Mouse (Mus musculus) CH12.LX (cell line): ENCODE measurements around the gene Apobec4. TPM values are rescaled to one million over a fixed set of nuclear protein-coding genes. Genes with fewer than 3 reads are reported as not detected.

Experiments
- DNase-seq: peaks from one replicate; pipeline ENCODE4 v3.0.0-alpha.2; 2013; ENCODE audit errors: extremely low read depth
- H3K27ac ChIP-seq: 2 replicates; pipeline ENCODE4 v1.5.1; 2012; ENCODE audit warnings: low read depth, mild to moderate bottlenecking, control low read depth, moderate library complexity; ENCODE audit not compliant: insufficient read depth
- H3K27me3 ChIP-seq: replicated peaks from 2 replicates; pipeline ENCODE3; 2012; ENCODE audit warnings: inconsistent platforms
- H3K36me3 ChIP-seq, 2 experiments: replicated peaks in 1 of 2; 2 replicates each; pipeline versions ENCODE3 to v1.6.1; 2012; ENCODE audit warnings: inconsistent platforms in 1 of 2, low read length in 1 of 2, mild to moderate bottlenecking in 1 of 2, mixed read lengths in 1 of 2, moderate library complexity in 1 of 2; ENCODE audit not compliant: control insufficient read depth in 1 of 2, insufficient read depth in 1 of 2
- H3K4me1 ChIP-seq, 2 experiments: 2 replicates each; pipeline ENCODE4 v1.6.1; 2012; ENCODE audit warnings: inconsistent platforms in 1 of 2, moderate library complexity in 1 of 2; ENCODE audit not compliant: insufficient read depth in 2 of 2, control insufficient read depth in 1 of 2
- H3K4me2 ChIP-seq: 2 replicates; pipeline ENCODE4 v1.6.1; 2012; ENCODE audit warnings: low read depth, mild to moderate bottlenecking, control low read depth; ENCODE audit not compliant: poor library complexity, insufficient read depth, severe bottlenecking
- H3K4me3 ChIP-seq, 3 experiments: fragments of 150-350 bp in 1 of 3; sonication (generic) in 1 of 3; replicated peaks in 1 of 3; 2 replicates each; pipeline versions ENCODE3 to v1.5.1; 2011 to 2012; ENCODE audit warnings: low read depth in 2 of 3, low read length in 2 of 3, mild to moderate bottlenecking in 2 of 3, moderate library complexity in 2 of 3, control low read depth in 1 of 3, improper control_type of control experiment in 1 of 3, inconsistent platforms in 1 of 3, mixed read lengths in 1 of 3; ENCODE audit not compliant: poor library complexity in 1 of 3
- H3K79me2 ChIP-seq: replicated peaks from 2 replicates; pipeline ENCODE4 v1.6.1; 2012; ENCODE audit warnings: mild to moderate bottlenecking, moderate library complexity; ENCODE audit not compliant: control insufficient read depth, poor library complexity, insufficient read depth, severe bottlenecking; ENCODE audit errors: extremely low read depth
- H3K9ac ChIP-seq: 2 replicates; pipeline ENCODE4 v1.6.1; 2012; ENCODE audit warnings: low read depth, mild to moderate bottlenecking, control low read depth, moderate library complexity; ENCODE audit not compliant: insufficient read depth
- H3K9me3 ChIP-seq: replicated peaks from 2 replicates; pipeline ENCODE3; 2012; ENCODE audit warnings: low read length, inconsistent platforms, mixed read lengths
- BHLHE40 ChIP-seq: IDR thresholded peaks from 2 replicates; pipeline ENCODE4 v1.6.1; 2011; ENCODE audit warnings: mild to moderate bottlenecking, low read depth, low read length, improper control_type of control experiment
- CTCF ChIP-seq, 2 experiments: IDR thresholded peaks in 1 of 2; conservative IDR thresholded peaks in 1 of 2; 2 replicates each; pipeline ENCODE4 v1.5.1; 2011 to 2012; ENCODE audit warnings: low read depth in 2 of 2, low read length in 2 of 2, improper control_type of control experiment in 1 of 2, inconsistent platforms in 1 of 2, mild to moderate bottlenecking in 1 of 2, moderate library complexity in 1 of 2
- E2F4 ChIP-seq: IDR thresholded peaks from 2 replicates; pipeline ENCODE4 v1.6.1; 2011; ENCODE audit warnings: low read depth, low read length, improper control_type of control experiment; ENCODE audit not compliant: insufficient replicate concordance
- EP300 ChIP-seq: IDR thresholded peaks from 2 replicates; pipeline ENCODE4 v1.6.1; 2011; ENCODE audit warnings: low read length, improper control_type of control experiment
- ETS1 ChIP-seq: conservative IDR thresholded peaks from 2 replicates; pipeline ENCODE4 v1.6.1; 2012; ENCODE audit warnings: low read depth, mild to moderate bottlenecking, inconsistent platforms, low read length, improper control_type of control experiment, moderate library complexity
- HCFC1 ChIP-seq: IDR thresholded peaks from 2 replicates; pipeline ENCODE4 v1.6.1; 2012; ENCODE audit warnings: low read depth, mild to moderate bottlenecking, inconsistent platforms, low read length, improper control_type of control experiment
- IRF4 ChIP-seq: IDR thresholded peaks from 2 replicates; pipeline ENCODE4 v1.6.1; 2014; ENCODE audit warnings: low read depth, mild to moderate bottlenecking, inconsistent platforms, low read length, improper control_type of control experiment
- JUN ChIP-seq: IDR thresholded peaks from 2 replicates; pipeline ENCODE4 v1.6.1; 2011; ENCODE audit warnings: low read depth, mild to moderate bottlenecking, low read length, improper control_type of control experiment, moderate library complexity; ENCODE audit not compliant: insufficient read depth
- KAT2A ChIP-seq: IDR thresholded peaks from 2 replicates; pipeline ENCODE4 v1.6.1; 2012; ENCODE audit warnings: low read length, improper control_type of control experiment, inconsistent platforms; ENCODE audit not compliant: insufficient replicate concordance
- MAZ ChIP-seq: IDR thresholded peaks from 2 replicates; pipeline ENCODE4 v1.6.1; 2012; ENCODE audit warnings: low read depth, mild to moderate bottlenecking, inconsistent platforms, low read length, improper control_type of control experiment, moderate library complexity
- MEF2A ChIP-seq: IDR thresholded peaks from 2 replicates; pipeline ENCODE4 v1.6.1; 2014; ENCODE audit warnings: low read depth, mild to moderate bottlenecking, inconsistent platforms, low read length, improper control_type of control experiment, borderline replicate concordance
- MXI1 ChIP-seq: IDR thresholded peaks from 2 replicates; pipeline ENCODE4 v1.6.1; 2011; ENCODE audit warnings: mild to moderate bottlenecking, low read depth, low read length, improper control_type of control experiment
- MYC ChIP-seq: IDR thresholded peaks from 2 replicates; pipeline ENCODE4 v1.6.1; 2011; ENCODE audit warnings: low read depth, mild to moderate bottlenecking, improper control_type of control experiment, low read length
- POLR2A ChIP-seq: IDR thresholded peaks from 2 replicates; pipeline ENCODE4 v1.6.1; 2011; ENCODE audit warnings: low read depth, mild to moderate bottlenecking, improper control_type of control experiment, low read length
- POLR2AphosphoS2 ChIP-seq: IDR thresholded peaks from 2 replicates; pipeline ENCODE4 v1.6.1; 2011; ENCODE audit warnings: low read depth, low read length, improper control_type of control experiment
- RAD21 ChIP-seq: IDR thresholded peaks from 2 replicates; pipeline ENCODE4 v1.6.1; 2011; ENCODE audit warnings: low read depth, mild to moderate bottlenecking, low read length, improper control_type of control experiment, moderate library complexity
- USF1 ChIP-seq: IDR thresholded peaks from 2 replicates; pipeline ENCODE4 v1.6.1; 2014; ENCODE audit warnings: low read depth, mild to moderate bottlenecking, inconsistent platforms, low read length, improper control_type of control experiment
- ZKSCAN1 ChIP-seq: IDR thresholded peaks from 2 replicates; pipeline ENCODE4 v1.6.1; 2012; ENCODE audit warnings: low read depth, inconsistent platforms, low read length, improper control_type of control experiment, borderline replicate concordance
- ZNF384 ChIP-seq: IDR thresholded peaks from 2 replicates; pipeline ENCODE4 v1.6.1; 2012; ENCODE audit warnings: low read depth, low read length, improper control_type of control experiment, inconsistent platforms
- dilution Hi-C: fragments of 300-500 bp; cut with MboI; formaldehyde crosslinking; loops from 2 replicates; pipeline ENCODE4 v1.14.3; 2020; ENCODE audit warnings: low sequenced_read_pairs; ENCODE audit not compliant: extremely low pct_unique_long_range_greater_than_20kb, extremely low pct_ligation_motif_present
- in situ Hi-C: fragments of 300-500 bp; cut with MboI; formaldehyde crosslinking; loops from 3 replicates; pipeline ENCODE4 v1.14.3; 2019; ENCODE audit warnings: low sequenced_read_pairs, low pct_ligation_motif_present, low pct_unique_long_range_greater_than_20kb, mixed read lengths
- polyA plus RNA-seq: library from polyadenylated mRNA; unstranded; fragments of >175 nt; gene quantifications from 2 replicates; pipeline ENCODE4 v1.2.1, GENCODE M21; 2012; ENCODE audit warnings: low read depth; ENCODE audit not compliant: insufficient read length
- total RNA-seq, 2 experiments: library from RNA; depleted of rRNA; stranded (reverse); fragments of 300-350 nt in 1 of 2; fragments of >200 nt in 1 of 2; gene quantifications; 2 replicates each; pipeline ENCODE4 v1.2.3; 2012 to 2014

Gene Apobec4
- total and polyA plus RNA-seq, 3 experiments, result not detected

DNA sequence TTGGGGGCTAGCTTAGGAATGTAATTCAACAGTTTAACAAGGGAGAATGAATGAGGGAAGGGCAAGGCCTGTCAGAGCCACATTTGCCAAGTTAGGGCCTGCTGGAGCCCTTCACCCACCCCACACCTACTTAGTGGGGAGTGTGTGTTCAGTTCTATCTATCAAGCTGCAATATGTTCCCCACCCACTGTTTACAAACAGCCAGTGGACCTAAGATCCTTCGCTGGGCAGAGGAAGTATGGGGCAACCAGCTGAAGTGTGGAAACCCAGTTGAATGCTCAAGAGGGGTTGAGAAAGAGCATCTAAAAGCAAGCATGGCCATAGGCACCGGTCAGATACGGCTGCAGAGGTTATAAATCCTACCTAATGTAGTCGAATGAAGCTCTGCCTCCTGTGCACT, 36.6 kb downstream of the Apobec4 start:
- no peaks in the 10 kb centered on the region for H3K36me3 ChIP-seq
- TF ChIP-seq HCFC1 (no peak), POLR2A (no peak)
- no peak overlapping the region for H3K4me3 ChIP-seq
- in situ Hi-C loops (loop anchor here (25.0 kb wide), 1 partner anchor 600 kb away; no protein-coding TSS in a partner anchor), dilution Hi-C loops (no loop called here)
- no peaks in the 10 kb centered on the region for H3K9me3 ChIP-seq
- H3K27me3 ChIP-seq, result no peaks in the 10 kb centered on the region
- H3K4me2 ChIP-seq, result no peak overlapping the region
- H3K79me2 ChIP-seq, result no peaks in the 10 kb centered on the region
- H3K4me1 ChIP-seq, result no peaks in the 10 kb centered on the region
- no peak for DNase-seq
- no peak overlapping the region for H3K27ac ChIP-seq
- H3K9ac ChIP-seq, result no peak overlapping the region

DNA sequence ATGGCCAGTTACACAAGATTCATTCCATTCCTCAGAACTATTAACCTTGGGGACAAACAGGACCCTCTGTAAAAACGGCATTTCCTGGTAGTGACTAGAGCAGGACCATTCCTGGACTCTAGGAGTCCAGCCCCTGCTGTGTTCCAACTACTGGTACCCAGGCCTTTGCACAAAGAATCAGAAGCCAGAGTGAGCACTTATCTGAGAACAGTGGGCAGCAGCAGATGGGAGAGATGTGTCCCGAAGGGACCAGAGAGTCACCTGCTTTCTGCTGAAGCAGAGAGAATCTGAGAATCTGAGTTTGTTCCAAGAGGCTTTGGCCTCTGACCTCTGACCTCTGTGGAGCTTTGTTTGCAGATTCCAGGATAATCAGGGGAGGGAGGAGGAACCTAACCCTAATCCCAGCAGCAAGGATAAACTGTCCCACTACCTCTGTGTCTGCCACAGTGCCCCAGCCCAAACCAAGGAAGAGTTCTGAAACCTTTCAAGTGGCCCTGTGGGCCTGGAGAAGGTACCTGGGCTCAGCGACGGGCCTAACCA, 37.8 kb downstream of the Apobec4 start:
- TF ChIP-seq POLR2AphosphoS2, result no peak
- TF ChIP-seq USF1, result no peak
- TF ChIP-seq CTCF (conservative IDR thresholded peaks at IDR 0.05 in 1 of 2, IDR thresholded peaks at IDR 0.05 in 1 of 2; ENCODE audit: low read depth in 2 of 2, low read length in 2 of 2), result no peak
- TF ChIP-seq MEF2A, result no peak
- TF ChIP-seq E2F4, result no peak
- no peak for TF ChIP-seq KAT2A
- no peak for TF ChIP-seq MXI1
- no peak for TF ChIP-seq RAD21
- no peak for TF ChIP-seq ZNF384
- TF ChIP-seq IRF4, result no peak
- TF ChIP-seq BHLHE40, result no peak
- TF ChIP-seq ZKSCAN1, result no peak
- TF ChIP-seq POLR2A, result no peak
- no peak for TF ChIP-seq JUN
- TF ChIP-seq EP300, result no peak
- no peak for TF ChIP-seq MYC
- TF ChIP-seq ETS1, result no peak
- TF ChIP-seq MAZ, result no peak
- no peak overlapping the region for H3K27ac ChIP-seq
- H3K36me3 ChIP-seq, result no peaks in the 10 kb centered on the region
- H3K79me2 ChIP-seq, result no peaks in the 10 kb centered on the region
- dilution Hi-C loops (no loop called here), in situ Hi-C loops (loop anchor here (25.0 kb wide), 1 partner anchor 599 kb away; no protein-coding TSS in a partner anchor)
- no peaks in the 10 kb centered on the region for H3K4me1 ChIP-seq
- no peak overlapping the region for H3K9ac ChIP-seq
- no peaks in the 10 kb centered on the region for H3K27me3 ChIP-seq
- no peaks in the 10 kb centered on the region for H3K9me3 ChIP-seq
- H3K4me3 ChIP-seq, result no peak overlapping the region
- DNase-seq, result no peak
- H3K4me2 ChIP-seq, result no peak overlapping the region
